ENCODE assay signal across 20 mouse cellular contexts in the genomic region with DNA sequence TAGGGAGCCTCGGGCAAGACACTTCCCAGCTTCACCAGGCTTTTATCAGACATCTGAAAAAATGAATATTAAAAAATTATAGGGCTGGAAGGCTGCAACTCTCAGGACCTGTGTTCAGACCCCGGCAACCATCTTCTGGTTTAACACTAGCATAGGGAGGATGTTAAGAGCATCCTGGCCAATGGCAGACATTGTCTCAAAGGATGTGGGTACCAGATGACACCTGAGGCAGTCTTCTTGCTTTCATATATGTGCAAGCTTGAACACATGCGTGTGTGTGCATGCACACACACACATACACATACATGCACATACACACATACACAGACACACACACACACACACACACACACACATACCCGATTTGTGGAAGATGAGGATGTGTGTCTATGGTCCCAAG. TPM values are rescaled to one million over a fixed set of nuclear protein-coding genes. Genes with fewer than 3 reads are reported as not detected.
"Had no signal": no experiment of that assay in that cellular context is flagged by ENCODE, and none has a peak within 500 bp of the region (broad histone marks: within the 10 kb centered on the region; RNA-seq: fewer than 3 reads in every experiment).

No protein-coding gene starts in this region.

- ATAC-seq: hindbrain, postnatal 0 days; intestine, embryonic 16.5 days; liver, embryonic 12.5 days had no signal

- DNase-seq: gastrocnemius, adult 2 months; gastrocnemius, postnatal 10 days; gastrocnemius, postnatal 36 days; heart, adult 11 months; heart, adult 2 months; heart, postnatal 14 days; heart, postnatal 36 days; kidney, adult 11 months; kidney, adult 2 months; kidney, adult 9 months; kidney, postnatal 25 days; kidney, postnatal 4 days; layer of hippocampus, adult 9-11 months; layer of hippocampus, postnatal 36 days; left cerebral cortex, postnatal 4 days had no signal

RNA-seq across cellular contexts. Expression of a gene that starts 58.0 kb away (rescaled TPM):
- total RNA-seq: gastrocnemius, adult 2 months; hematopoietic stem cell, adult 5-6 weeks; liver, adult 2 months had no signal
